Mouse (Mus musculus) monocyte, adult 5-6 weeks (primary cell): Measurements from ENCODE around the gene Wnt2b. TPM values are rescaled to one million over a fixed set of nuclear protein-coding genes. Genes with fewer than 3 reads are reported as not detected.

Experiments used
- ATAC-seq: fragments of 153-309, 156-312 bp; replicated peaks from 2 replicates; pipeline ENCODE4 v1.8.0; 2017; ENCODE audit warnings: mild to moderate bottlenecking; ENCODE audit not compliant: low TSS enrichment, insufficient number of reproducible peaks, severe bottlenecking, poor library complexity, low FRiP score
- total RNA-seq: library from RNA; stranded (forward); fragments of 200-1000, 200-491, 200-594 nt; gene quantifications from 3 replicates; pipeline ENCODE4 v1.2.3, GENCODE M21; 2017

Wnt2b gene
- total RNA-seq, 1 experiment from 2014 or later: not detected

DNA sequence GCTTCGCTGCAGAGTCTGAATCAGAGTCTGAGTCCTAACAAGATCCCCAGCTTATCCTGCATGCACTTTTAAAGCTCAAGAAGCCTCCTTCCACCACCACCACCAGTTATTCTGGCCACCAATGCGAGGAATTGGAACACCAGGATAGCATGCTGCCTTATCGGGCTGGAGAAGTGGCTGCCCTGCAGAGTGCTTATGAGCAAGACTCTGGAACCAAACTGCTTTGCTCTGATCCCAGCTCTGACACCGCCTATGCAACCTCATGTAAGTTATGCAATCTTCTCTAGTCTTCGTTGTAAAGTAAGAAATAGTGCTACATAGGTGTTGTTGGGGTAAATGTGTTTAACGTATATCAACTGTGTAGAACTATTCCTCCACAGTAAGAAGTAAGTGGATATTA lies 32.3 kb downstream of the Wnt2b start:
- no peak for ATAC-seq

- no peak for ATAC-seq
These were observed 46.7 kb downstream of the Wnt2b start for GRCm38 (mm10) chr3:104914986-104915385.

- ATAC-seq: no peak
These were observed 52.5 kb downstream of the Wnt2b start for GRCm38 (mm10) chr3:104909195-104909594.

DNA sequence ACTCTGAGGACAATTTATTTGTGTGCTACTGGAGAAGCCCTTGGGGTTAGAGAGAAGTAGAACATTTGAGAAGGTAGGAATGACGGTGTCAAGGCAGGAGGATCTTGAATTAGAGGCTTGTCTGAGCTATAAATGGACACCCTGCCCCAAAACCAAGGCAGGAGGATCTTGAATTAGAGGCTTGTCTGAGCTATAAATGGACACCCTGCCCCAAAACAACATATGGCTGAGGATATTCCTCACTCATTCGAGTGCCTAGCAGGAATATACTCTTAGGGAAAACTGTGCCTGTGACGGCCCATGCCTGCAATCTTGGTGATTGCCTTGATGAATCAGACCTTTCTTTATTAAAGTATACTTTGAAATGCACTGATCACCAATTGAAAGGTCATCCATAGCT lies 55.7 kb downstream of the Wnt2b start:
- no peak for ATAC-seq

- no peak for ATAC-seq
These were observed 56.3 kb downstream of the Wnt2b start for GRCm38 (mm10) chr3:104905389-104905788.

GRCm38 (mm10) chr3:104901154-104901553 lies 60.6 kb downstream of the Wnt2b start:
- ATAC-seq: no peak

DNA sequence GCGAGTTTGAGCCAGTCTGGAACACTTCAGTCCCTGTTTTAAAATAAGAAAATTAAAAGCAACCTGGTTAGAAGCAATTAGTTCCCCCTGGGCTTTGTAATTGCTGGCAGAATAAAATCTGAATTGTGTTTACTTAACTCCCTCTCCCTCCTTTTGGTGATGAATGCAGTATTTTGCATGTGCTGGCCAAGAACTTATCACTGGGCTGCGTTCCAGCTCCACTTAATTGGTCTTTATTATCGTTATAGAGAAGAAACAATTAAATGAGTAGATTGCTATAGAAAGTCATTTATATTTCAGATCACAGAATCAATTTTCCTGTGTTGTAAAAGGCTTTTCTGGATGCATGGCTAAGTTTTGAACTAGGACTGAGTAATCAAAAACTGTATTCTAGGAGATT lies 65.6 kb downstream of the Wnt2b start:
- no peak for ATAC-seq

Other genes starting within 250 kb of the Wnt2b start
- gene Ppm1j, start 180.9 kb downstream of the Wnt2b start, total RNA-seq: 29.4 to 78.1 TPM (median 44.9 TPM) in 3 replicates
- gene Fam19a3, start 180.1 kb downstream of the Wnt2b start, total RNA-seq: 0.32 to 4.9 TPM (median 1.9 TPM) in 3 replicates
- 10.9 to 45.4 TPM (median 13.3 TPM) in 3 replicates for gene Rhoc, start 173.5 kb downstream of the Wnt2b start, total RNA-seq
- 3.2 to 8.2 TPM (median 7.1 TPM) in 3 replicates for gene Mov10, start 143.4 kb downstream of the Wnt2b start, total RNA-seq
- gene St7l, start 97.9 kb downstream of the Wnt2b start, total RNA-seq: 23.3 to 54.1 TPM (median 23.4 TPM) in 3 replicates
- gene Capza1, start 97.4 kb downstream of the Wnt2b start, total RNA-seq: 312 to 377 TPM (median 368 TPM) in 3 replicates
- 0.19 to 0.53 TPM in 2 of 3 replicates, not detected in the other for gene Cttnbp2nl, start 91.2 kb upstream of the Wnt2b start, total RNA-seq
- not detected in 3 replicates for gene 4930564D02Rik, start 104.9 kb upstream of the Wnt2b start, total RNA-seq